Mouse (Mus musculus): ENCODE measurements at regions not wholly inside any gene's neighbourhood (a gene's known extent, or its start where the extent isn't known, plus 50 kb on each side); places are given as distances from the start of the nearest gene placed in this dataset.

GRCm38 (mm10) chr14:74169131-74169875, 471.3 kb upstream of the Htr2a start:
- TF ChIP-seq CTCF (IDR thresholded peaks at IDR 0.05; ENCODE audit: low read depth): no peak
- TF ChIP-seq EP300 (IDR thresholded peaks at IDR 0.05; ENCODE audit: low read depth): no peak
